Mouse (Mus musculus) erythroblast, embryonic 14.5 days (primary cell): Measurements from ENCODE around the gene Arhgef2.

Experiments used
- GATA1 ChIP-seq: IDR thresholded peaks from 2 replicates; pipeline ENCODE4 v1.6.1; 2012; ENCODE audit warnings: low read length, inconsistent platforms, mixed read lengths
- TAL1 ChIP-seq: IDR thresholded peaks from 3 replicates; pipeline ENCODE4 v1.6.1; 2012; ENCODE audit warnings: low read length, inconsistent platforms, mixed read lengths

DNA sequence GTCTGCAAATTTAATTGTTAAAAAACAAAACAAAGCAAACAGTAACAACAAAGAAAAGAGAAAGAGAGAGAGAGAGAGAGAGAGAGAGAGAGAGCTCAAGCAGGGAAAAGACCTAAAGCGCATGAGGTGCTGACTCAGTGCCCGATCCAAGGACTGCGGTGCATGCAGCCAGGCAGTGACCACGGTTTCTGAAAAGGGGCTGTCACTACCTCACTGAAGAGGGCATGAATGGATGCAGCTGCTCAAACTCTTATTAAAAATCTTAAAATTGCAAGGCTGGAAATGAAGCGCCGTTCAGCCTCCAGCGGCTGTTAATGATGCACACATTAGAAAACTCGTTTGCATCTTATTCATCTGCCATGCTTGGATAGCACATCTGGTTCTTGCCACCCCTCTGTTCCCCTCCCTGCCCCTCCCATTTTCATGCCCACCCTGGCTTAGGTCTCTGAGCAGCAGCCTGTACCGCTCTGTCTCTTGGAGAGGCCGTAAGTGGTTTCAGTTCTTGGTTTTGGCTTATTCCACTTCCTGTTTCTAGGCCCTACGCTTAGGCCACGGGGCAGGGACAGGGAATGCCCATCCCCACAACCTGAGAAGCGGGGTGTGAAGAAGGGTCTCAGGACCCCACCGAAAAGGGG lies 42.1 kb downstream of the Arhgef2 start:
- TF ChIP-seq GATA1, result no peak
- no peak for TF ChIP-seq TAL1
